Mouse (Mus musculus): ENCODE data around the gene Mcm3ap.

Gene Mcm3ap

GRCm38 (mm10) chr10:76468203-76469162, at the start of gene Mcm3ap, which contains the start of gene Ybey:
TSS of gene Mcm3ap (plus strand) at chr10:76468927.
TSS of gene Ybey (minus strand) at chr10:76469114.
- peak; percentile 86 for DNase-seq

GRCm38 (mm10) chr10:76425674-76426073, 43.1 kb upstream of the Mcm3ap start:
- no peak for DNase-seq

GRCm38 (mm10) chr10:76433925-76434324, 34.8 kb upstream of the Mcm3ap start:
- DNase-seq = no peak

DNA sequence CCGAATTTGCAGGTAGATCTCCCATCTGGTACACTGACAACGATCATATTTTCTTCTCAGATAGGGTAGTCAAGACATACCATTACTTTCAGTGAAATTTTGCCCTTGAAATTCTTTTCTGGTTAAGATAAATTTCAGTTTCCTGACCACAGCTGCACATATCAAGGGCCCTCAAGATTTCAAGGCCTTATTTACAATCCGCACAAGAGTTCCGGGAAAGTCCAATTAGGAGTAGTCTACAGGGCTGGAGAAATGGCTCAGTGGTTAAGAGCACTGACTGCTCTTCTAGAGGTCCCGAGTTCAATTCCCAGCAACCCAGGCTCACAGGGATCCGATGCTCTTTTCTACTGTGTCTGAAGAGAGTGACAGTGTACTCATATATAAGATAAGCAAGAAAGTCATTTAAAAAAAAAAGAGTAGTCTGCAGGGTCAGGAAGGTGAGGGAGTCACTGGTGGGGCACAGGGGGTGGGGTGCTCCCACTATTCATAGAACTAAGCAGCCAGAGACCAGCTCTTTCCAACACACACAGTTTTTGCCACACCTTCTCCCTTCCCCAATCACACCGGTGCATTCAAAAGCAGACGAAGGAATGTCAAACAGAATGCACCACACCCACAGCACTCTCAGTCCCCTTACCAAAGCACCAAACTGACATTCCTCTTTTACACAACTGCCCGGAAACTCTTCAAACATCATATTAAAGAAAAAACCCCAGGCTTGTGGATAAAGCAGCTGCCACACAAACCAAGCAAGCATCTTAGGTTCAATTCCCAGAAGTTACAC, 29.4 kb upstream of the Mcm3ap start:
- DNase-seq = no peak

DNA sequence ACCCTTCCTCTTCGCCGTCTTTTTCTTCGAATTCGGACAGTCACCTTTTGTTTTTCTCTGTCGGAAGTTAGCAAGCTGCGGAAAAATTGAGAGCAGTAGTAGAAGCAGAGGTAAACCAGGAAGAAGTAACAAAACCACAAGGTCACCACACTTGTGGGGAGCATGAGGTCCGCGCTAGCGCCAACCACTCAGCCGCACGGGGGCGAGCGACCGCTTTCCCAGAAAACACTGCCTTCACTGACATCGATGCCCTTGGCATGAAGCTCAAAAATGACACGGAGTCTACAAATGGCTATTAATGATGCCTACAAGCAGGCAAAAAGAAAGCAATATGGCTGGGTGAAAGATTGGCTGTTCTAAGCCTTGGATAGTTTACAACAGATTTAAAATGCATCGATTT, 28.4 kb upstream of the Mcm3ap start, which contains the start of gene AC141477.1:
AC141477.1 (minus strand) TSS at position 164 of the 400 bp plus-strand sequence.
- DNase-seq = no peak

DNA sequence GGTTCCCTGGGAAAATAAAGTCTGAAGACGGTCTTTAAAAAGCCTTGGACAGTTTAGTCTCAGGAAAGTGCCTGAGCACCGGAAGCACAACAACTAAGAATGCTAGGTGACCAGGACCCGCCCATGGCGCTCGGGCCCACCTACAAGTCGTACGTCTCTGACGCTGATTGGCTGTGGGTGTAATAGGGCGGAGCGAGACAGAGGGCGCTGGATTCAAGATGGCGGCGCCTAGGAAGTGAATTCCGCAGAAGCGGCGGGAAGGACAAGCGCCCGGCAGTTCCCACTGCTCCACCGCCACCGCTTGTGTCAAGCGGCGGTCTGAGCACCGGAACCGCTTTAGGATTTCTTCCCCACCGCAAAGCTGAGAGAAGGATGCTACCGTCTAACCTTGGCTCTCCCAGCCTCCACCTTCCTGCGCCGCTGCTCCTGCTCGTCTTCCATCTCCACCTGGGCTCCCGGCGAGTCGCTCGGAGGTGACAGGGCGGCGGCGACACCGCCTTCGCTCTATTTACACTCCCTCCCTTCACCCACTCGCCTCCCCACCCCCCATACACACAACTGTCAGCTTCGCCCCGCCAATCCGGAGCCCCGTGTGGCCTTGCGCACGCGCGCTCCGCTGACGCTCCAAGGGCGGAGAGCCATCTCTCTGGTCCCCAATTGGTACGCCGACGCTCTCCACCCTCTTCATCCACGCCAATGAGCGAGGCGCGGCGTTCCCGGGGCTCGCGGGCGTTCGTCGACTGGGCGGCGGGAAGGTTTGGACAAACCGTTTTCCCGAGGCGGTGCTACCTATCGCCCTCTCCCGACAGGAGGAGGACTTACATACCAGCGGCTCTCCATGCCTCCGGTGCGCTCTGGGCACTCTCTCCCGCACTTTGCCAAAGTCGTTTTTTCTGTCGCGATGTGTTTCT, 26.3 kb upstream of the Mcm3ap start, which contains the start of gene Pcnt:
Pcnt (minus strand) TSS at position 609 of the 911 bp plus-strand sequence.
- peak; percentile 98 for DNase-seq

DNA sequence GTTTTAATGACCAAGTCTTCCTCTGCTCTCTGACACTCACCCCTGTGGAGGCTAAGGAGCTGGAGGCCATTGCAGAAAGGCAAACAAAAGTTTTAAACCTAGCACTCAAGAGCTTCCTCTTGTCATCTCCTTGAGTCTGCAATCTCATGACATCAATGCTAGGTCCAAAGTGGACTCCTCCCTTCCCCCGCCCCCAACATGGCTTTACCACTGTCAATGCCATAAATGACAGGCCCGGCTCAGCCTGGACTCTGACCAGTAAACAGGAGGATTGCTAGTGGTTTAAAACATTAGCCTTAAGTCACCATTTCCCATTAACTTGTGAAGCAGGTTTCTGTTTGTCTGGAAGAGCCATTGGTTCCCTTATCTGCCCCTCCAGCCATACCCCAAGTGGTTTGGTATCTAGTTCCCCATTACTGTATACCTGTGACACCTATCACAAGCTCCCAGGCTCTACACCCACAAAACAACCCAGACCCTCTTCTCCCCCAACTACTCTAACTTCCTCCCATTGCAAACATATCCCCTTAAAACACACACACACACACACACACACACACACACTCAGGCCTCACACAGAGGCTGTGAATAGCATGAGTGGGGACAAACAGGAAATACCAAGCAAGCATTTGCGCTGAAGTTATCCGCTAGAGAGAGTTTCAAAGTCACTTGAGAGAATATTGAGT, 22.6 kb upstream of the Mcm3ap start:
- DNase-seq = peak; percentile 30

GRCm38 (mm10) chr10:76447406-76448229, 21.1 kb upstream of the Mcm3ap start:
- no peak for DNase-seq

GRCm38 (mm10) chr10:76448851-76449250, 19.9 kb upstream of the Mcm3ap start, which contains the start of gene 2610028H24Rik:
TSS of gene 2610028H24Rik (plus strand) at chr10:76449081.
- no peak for DNase-seq

DNA sequence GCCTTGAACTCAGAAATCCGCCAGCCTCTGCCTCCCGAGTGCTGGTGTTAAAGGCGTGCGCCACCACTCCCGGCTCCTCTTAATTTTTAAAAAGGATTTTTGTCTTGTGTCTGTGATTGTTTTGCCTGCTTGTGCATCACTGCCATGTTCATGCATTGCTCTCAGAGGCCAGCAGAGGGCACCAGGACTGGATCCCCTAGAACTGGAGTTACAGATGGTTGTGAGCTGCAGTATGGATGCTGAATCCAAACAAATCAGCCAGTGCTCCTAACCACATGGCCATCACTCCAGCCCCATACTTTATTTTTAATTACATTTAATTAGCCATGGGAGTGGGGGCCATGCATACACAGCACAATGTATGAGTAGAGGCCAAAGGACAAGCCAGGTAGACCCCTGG, 13.4 kb upstream of the Mcm3ap start:
- DNase-seq = peak; percentile 55

DNA sequence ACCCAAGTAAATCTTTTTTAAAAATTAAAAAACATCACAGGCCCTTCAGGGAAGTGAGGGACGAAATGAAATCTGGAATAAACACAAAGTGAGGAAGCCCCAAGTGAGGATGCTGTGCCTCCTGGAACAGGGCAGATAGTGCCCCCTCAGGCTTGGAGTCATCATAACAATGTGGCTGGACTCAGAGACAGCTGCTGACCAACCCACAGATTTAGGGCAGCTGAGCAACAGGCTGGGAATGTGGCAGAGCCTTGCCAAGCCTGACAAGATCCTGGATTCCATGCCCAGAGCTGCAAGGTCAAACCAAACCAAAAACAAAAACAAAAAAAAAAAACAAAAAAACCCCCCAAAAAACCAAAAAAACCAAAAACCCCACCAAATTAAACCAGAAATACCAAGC, 7.5 kb upstream of the Mcm3ap start:
- DNase-seq = no peak

DNA sequence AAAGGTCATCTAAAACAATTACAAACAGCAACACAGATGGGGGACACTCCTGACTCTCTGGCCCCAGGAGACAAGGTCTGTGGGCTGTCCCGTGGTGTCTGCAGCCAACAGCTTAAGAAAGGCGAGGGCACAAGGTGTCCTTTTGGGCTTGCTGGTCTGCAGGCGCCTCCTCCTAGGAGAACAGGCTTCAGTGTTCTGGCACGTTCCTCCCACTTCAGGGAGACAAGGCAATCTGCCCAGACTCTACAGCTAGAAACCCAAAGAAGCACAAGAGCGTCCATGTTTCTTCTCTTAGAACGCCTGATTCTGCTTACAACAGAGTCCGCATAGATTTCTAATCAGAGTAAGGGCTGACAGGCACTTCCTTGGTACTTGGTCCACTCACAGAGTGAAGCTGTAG, 6.4 kb upstream of the Mcm3ap start:
- DNase-seq = no peak

- DNase-seq = no peak
Measured at GRCm38 (mm10) chr10:76462721-76463120, 6.0 kb upstream of the Mcm3ap start.

- DNase-seq = no peak
Measured at GRCm38 (mm10) chr10:76473759-76474158, 5.0 kb downstream of the Mcm3ap start.

GRCm38 (mm10) chr10:76480851-76481250, 12.1 kb downstream of the Mcm3ap start:
- DNase-seq = no peak

- no peak for DNase-seq
Measured at GRCm38 (mm10) chr10:76481480-76481879, 12.8 kb downstream of the Mcm3ap start.

GRCm38 (mm10) chr10:76486302-76486701, 17.6 kb downstream of the Mcm3ap start:
- DNase-seq = no peak

- DNase-seq = no peak
Measured at GRCm38 (mm10) chr10:76488265-76488664, 19.5 kb downstream of the Mcm3ap start.

- no peak for DNase-seq
Measured at GRCm38 (mm10) chr10:76489205-76489604, 20.5 kb downstream of the Mcm3ap start.

- DNase-seq = no peak
Measured at GRCm38 (mm10) chr10:76493527-76493926, 24.8 kb downstream of the Mcm3ap start.

GRCm38 (mm10) chr10:76495501-76495900, 26.8 kb downstream of the Mcm3ap start:
- no peak for DNase-seq
